Mouse (Mus musculus) embryonic facial prominence, embryonic 12.5 days (tissue): ENCODE data around the gene Cntrob. TPM values are rescaled to one million over a fixed set of nuclear protein-coding genes. Genes with fewer than 3 reads are reported as not detected.

Source experiments
- ATAC-seq: fragments of 200-750 bp; cut with Nextera tagmentation; 2 replicates; pipeline ENCODE4 v1.8.0; 2017; ENCODE audit not compliant: insufficient number of reproducible peaks, insufficient read depth, low FRiP score, low TSS enrichment
- H3K27ac ChIP-seq: fragments of 300-500 bp; sonication (generic); 2 replicates; pipeline ENCODE4 v1.5.1; 2016; ENCODE audit warnings: mild to moderate bottlenecking
- H3K27me3 ChIP-seq: fragments of 300-500 bp; sonication (generic); 2 replicates; pipeline ENCODE4 v1.6.1; 2016; ENCODE audit warnings: mild to moderate bottlenecking, moderate library complexity
- H3K36me3 ChIP-seq: fragments of 300-500 bp; sonication (generic); 2 replicates; pipeline ENCODE4 v1.6.1; 2016; ENCODE audit warnings: mild to moderate bottlenecking
- H3K4me1 ChIP-seq: fragments of 300-500 bp; sonication (generic); 2 replicates; pipeline ENCODE4 v1.6.1; 2016
- H3K4me2 ChIP-seq: fragments of 300-500 bp; sonication (generic); replicated peaks from 2 replicates; pipeline ENCODE4 v1.6.1; 2016; ENCODE audit warnings: mild to moderate bottlenecking, moderate library complexity
- H3K4me3 ChIP-seq: fragments of 300-500 bp; sonication (generic); 2 replicates; pipeline ENCODE4 v1.5.1; 2016; ENCODE audit warnings: mild to moderate bottlenecking
- H3K9ac ChIP-seq: fragments of 300-500 bp; sonication (generic); 2 replicates; pipeline ENCODE4 v1.6.1; 2016; ENCODE audit warnings: mild to moderate bottlenecking, moderate library complexity
- H3K9me3 ChIP-seq: fragments of 300-500 bp; sonication (generic); 2 replicates; pipeline ENCODE4 v1.6.1; 2016; ENCODE audit warnings: mild to moderate bottlenecking, moderate library complexity
- WGBS: fragments of 180-500 bp; shearing (Covaris S2); methylation state at CpG from one replicate; pipeline ENCODE4 v1.1.7; 2016; 5-methylcytosine and 5-hydroxymethylcytosine counted together
- polyA plus RNA-seq: library from polyadenylated mRNA; unstranded; fragments of >200 nt; fragmentation: Nextera tagmentation; extraction: Ambion mirVana; gene quantifications from 2 replicates; pipeline ENCODE4 v1.2.1, GENCODE M21; 2016

Gene Cntrob
- polyA plus RNA-seq, 1 experiment from 2014 or later = 31.2 TPM

GRCm38 (mm10) chr11:69366855-69367615 is 43.5 kb upstream of the Cntrob start:
- Histone ChIP-seq H3K27ac (peak overlapping the region; percentile 100), H3K27me3 (no peaks in the 10 kb centered on the region), H3K4me1 (peaks cover 52% of the 10 kb centered on the region), H3K4me2 (peak overlapping the region; percentile 80), H3K4me3 (peak overlapping the region; percentile 93), H3K9ac (peak overlapping the region; percentile 100), H3K36me3 (peaks cover 22% of the 10 kb centered on the region), H3K9me3 (no peaks in the 10 kb centered on the region)
- ATAC-seq = no peak; the same call in 1 of the 2 replicates
- WGBS = under 1% methylated on average over 22 of the region's 22 CpGs

GRCm38 (mm10) chr11:69366157-69366854 is 42.7 kb upstream of the Cntrob start:
- H3K4me3 ChIP-seq = peak overlapping the region; percentile 93
- H3K4me1 ChIP-seq = peaks cover 45% of the 10 kb centered on the region
- no peaks in the 10 kb centered on the region for H3K9me3 ChIP-seq
- WGBS = under 1% methylated on average over 26 of the region's 26 CpGs
- peak overlapping the region; percentile 100 for H3K9ac ChIP-seq
- ATAC-seq = peak; percentile 82
- peaks cover 29% of the 10 kb centered on the region for H3K36me3 ChIP-seq
- peak overlapping the region; percentile 80 for H3K4me2 ChIP-seq
- peak overlapping the region; percentile 100 for H3K27ac ChIP-seq
- H3K27me3 ChIP-seq = no peaks in the 10 kb centered on the region

- Histone ChIP-seq H3K27ac (peak overlapping the region; percentile 99), H3K4me2 (peak overlapping the region; percentile 80), H3K36me3 (peaks cover 35% of the 10 kb centered on the region), H3K9ac (peak overlapping the region; percentile 73), H3K4me1 (peaks cover 39% of the 10 kb centered on the region), H3K27me3 (no peaks in the 10 kb centered on the region), H3K9me3 (no peaks in the 10 kb centered on the region), H3K4me3 (peak overlapping the region; percentile 93)
- 15% methylated on average over 6 of the region's 6 CpGs for WGBS
- ATAC-seq = no peak
These were observed 42.1 kb upstream of the Cntrob start for GRCm38 (mm10) chr11:69365722-69366121.

GRCm38 (mm10) chr11:69364910-69365309 is 41.3 kb upstream of the Cntrob start:
- H3K4me1 ChIP-seq = peaks cover 37% of the 10 kb centered on the region
- 4% methylated on average over 6 of the region's 6 CpGs for WGBS
- peak overlapping the region; percentile 80 for H3K4me2 ChIP-seq
- H3K9ac ChIP-seq = peak overlapping the region; percentile 73; the same call in 1 of the 2 replicates
- peak overlapping the region; percentile 99 for H3K27ac ChIP-seq
- peaks cover 43% of the 10 kb centered on the region for H3K36me3 ChIP-seq
- no peaks in the 10 kb centered on the region for H3K9me3 ChIP-seq
- H3K4me3 ChIP-seq = peak overlapping the region; percentile 93
- 0 out of 2 replicates have a peak, but pooled peaks have one; percentile 22 for ATAC-seq
- H3K27me3 ChIP-seq = no peaks in the 10 kb centered on the region

GRCm38 (mm10) chr11:69364376-69364775 is 40.8 kb upstream of the Cntrob start:
- no peaks in the 10 kb centered on the region for H3K27me3 ChIP-seq
- no peak for ATAC-seq
- peaks cover 49% of the 10 kb centered on the region for H3K36me3 ChIP-seq
- H3K4me3 ChIP-seq = no peak overlapping the region
- peak overlapping the region; percentile 21; the same call in 1 of the 2 replicates for H3K9ac ChIP-seq
- 37% methylated on average over 8 of the region's 8 CpGs for WGBS
- peak overlapping the region; percentile 80 for H3K4me2 ChIP-seq
- H3K9me3 ChIP-seq = no peaks in the 10 kb centered on the region
- peaks cover 37% of the 10 kb centered on the region for H3K4me1 ChIP-seq
- H3K27ac ChIP-seq = peak overlapping the region; percentile 99

GRCm38 (mm10) chr11:69362479-69362878 is 38.9 kb upstream of the Cntrob start:
- 0 out of 2 replicates have a peak overlapping the region, but pooled peaks have one; percentile 4 for H3K27ac ChIP-seq
- no peak overlapping the region for H3K9ac ChIP-seq
- H3K27me3 ChIP-seq = no peaks in the 10 kb centered on the region
- H3K4me3 ChIP-seq = no peak overlapping the region
- H3K9me3 ChIP-seq = no peaks in the 10 kb centered on the region
- H3K36me3 ChIP-seq = peaks cover 68% of the 10 kb centered on the region
- H3K4me2 ChIP-seq = no peak overlapping the region
- ATAC-seq = no peak
- WGBS = 25% methylated on average over 2 of the region's 2 CpGs
- H3K4me1 ChIP-seq = peaks cover 37% of the 10 kb centered on the region

- ATAC-seq = no peak
- Histone ChIP-seq H3K27me3 (no peaks in the 10 kb centered on the region), H3K9ac (no peak overlapping the region), H3K4me3 (no peak overlapping the region), H3K4me2 (no peak overlapping the region), H3K9me3 (no peaks in the 10 kb centered on the region), H3K36me3 (peaks cover 72% of the 10 kb centered on the region), H3K27ac (no peak overlapping the region), H3K4me1 (peaks cover 37% of the 10 kb centered on the region)
- WGBS = 50% methylated on average over 7 of the region's 7 CpGs
These were observed 38.4 kb upstream of the Cntrob start for GRCm38 (mm10) chr11:69362021-69362420.

- H3K9ac ChIP-seq = no peak overlapping the region
- no peak for ATAC-seq
- no peak overlapping the region for H3K4me3 ChIP-seq
- H3K27me3 ChIP-seq = no peaks in the 10 kb centered on the region
- H3K36me3 ChIP-seq = peaks cover 97% of the 10 kb centered on the region
- H3K9me3 ChIP-seq = no peaks in the 10 kb centered on the region
- no peak overlapping the region for H3K4me2 ChIP-seq
- 84% methylated on average over 12 of the region's 12 CpGs for WGBS
- no peak overlapping the region for H3K27ac ChIP-seq
- H3K4me1 ChIP-seq = peaks cover 3% of the 10 kb centered on the region
These were observed 34.1 kb upstream of the Cntrob start for GRCm38 (mm10) chr11:69357690-69358089.

GRCm38 (mm10) chr11:69356544-69356943 is 33.0 kb upstream of the Cntrob start:
- H3K4me1 ChIP-seq = no peaks in the 10 kb centered on the region
- no peaks in the 10 kb centered on the region for H3K9me3 ChIP-seq
- H3K4me3 ChIP-seq = no peak overlapping the region
- H3K4me2 ChIP-seq = no peak overlapping the region
- ATAC-seq = no peak
- peaks cover 98% of the 10 kb centered on the region for H3K36me3 ChIP-seq
- 95% methylated on average over 5 of the region's 5 CpGs for WGBS
- H3K27ac ChIP-seq = no peak overlapping the region
- no peak overlapping the region for H3K9ac ChIP-seq
- no peaks in the 10 kb centered on the region for H3K27me3 ChIP-seq

GRCm38 (mm10) chr11:69346441-69346840 is 22.9 kb upstream of the Cntrob start:
- Histone ChIP-seq H3K4me2 (no peak overlapping the region), H3K4me1 (peaks cover 2% of the 10 kb centered on the region; the same call in 1 of the 2 replicates), H3K36me3 (peaks cover 85% of the 10 kb centered on the region), H3K9me3 (no peaks in the 10 kb centered on the region), H3K27me3 (no peaks in the 10 kb centered on the region), H3K27ac (no peak overlapping the region), H3K4me3 (no peak overlapping the region), H3K9ac (no peak overlapping the region)
- no peak for ATAC-seq
- WGBS = 87% methylated on average over 25 of the region's 26 CpGs

- 2% methylated on average over 98 of the region's 99 CpGs for WGBS
These were observed 16.9 kb upstream of the Cntrob start, which contains the start of gene Rnf227 for GRCm38 (mm10) chr11:69340161-69341131. TSS of gene Rnf227 (plus strand) at chr11:69340461.

More at GRCm38 (mm10) chr11:69340161-69341131, 16.9 kb upstream of the Cntrob start, which contains the start of gene Rnf227:
- peaks cover 6% of the 10 kb centered on the region for H3K9me3 ChIP-seq
- H3K27me3 ChIP-seq = no peaks in the 10 kb centered on the region
- peaks cover 25% of the 10 kb centered on the region for H3K36me3 ChIP-seq
- H3K4me1 ChIP-seq = peaks cover 11% of the 10 kb centered on the region
- H3K4me3 ChIP-seq = peak within 1 kb of the TSS; percentile 55
- ATAC-seq = peak; percentile 86
- peak within 1 kb of the TSS; percentile 70 for H3K9ac ChIP-seq
- H3K4me2 ChIP-seq = peak within 1 kb of the TSS; percentile 83
- H3K27ac ChIP-seq = peak within 1 kb of the TSS; percentile 89
